Mouse (Mus musculus): Measurements from ENCODE around the gene D17Wsu92e. TPM values are rescaled to one million over a fixed set of nuclear protein-coding genes. Genes with fewer than 3 reads are reported as not detected.
A peak's percentile ranks its signal among the peaks of the same experiment; 100 is the strongest.

The D17Wsu92e gene
- total RNA-seq, 2 experiments from 2014 or later: 219 to 228 TPM

- peak; percentile 95 for TF ChIP-seq CTCF (IDR thresholded peaks at IDR 0.05)
- peak; percentile 78 to 82 for DNase-seq (ENCODE audit: extremely low spot score in 1 of 2, low spot score in 2 of 2)
- H3K27ac ChIP-seq: peak overlapping the region; percentile 61
- intact Hi-C loops (cut with DNase I): loop anchor here (2.0 to 5.0 kb wide), 4 partner anchors 105 to 224 kb away; partner anchors contain the start of genes RPS10-NUDT3 and Rps10
- no peak overlapping the region for H3K4me3 ChIP-seq
These were observed 58.7 kb downstream of the D17Wsu92e start for GRCm38 (mm10) chr17:27761639-27762336.

- no peak for TF ChIP-seq CTCF (IDR thresholded peaks at IDR 0.05)
- DNase-seq (ENCODE audit: extremely low spot score in 1 of 2, low spot score in 2 of 2): no peak
- intact Hi-C loops (cut with DNase I): loop anchor here (5.0 kb wide), 3 partner anchors 123 to 223 kb away; partner anchors contain the start of genes RPS10-NUDT3 and Rps10
- Histone ChIP-seq H3K27ac (peak overlapping the region; percentile 66), H3K4me3 (no peak overlapping the region)
These were observed 60.3 kb downstream of the D17Wsu92e start for GRCm38 (mm10) chr17:27760169-27760568.

- H3K4me3 ChIP-seq: no peak overlapping the region
- no peak for DNase-seq (ENCODE audit: extremely low spot score in 1 of 2, low spot score in 2 of 2)
- peak overlapping the region; percentile 67 for H3K27ac ChIP-seq
- TF ChIP-seq CTCF (IDR thresholded peaks at IDR 0.05): no peak
- intact Hi-C loops (cut with DNase I): no loop called here
These were observed 68.9 kb downstream of the D17Wsu92e start for GRCm38 (mm10) chr17:27751314-27752202.

GRCm38 (mm10) chr17:27750451-27750942 lies 70.0 kb downstream of the D17Wsu92e start:
- H3K4me3 ChIP-seq: no peak overlapping the region
- DNase-seq (ENCODE audit: extremely low spot score in 1 of 2, low spot score in 2 of 2): no peak
- intact Hi-C loops (cut with DNase I): no loop called here
- peak overlapping the region; percentile 67; the same call in 1 of the 2 replicates for H3K27ac ChIP-seq
- no peak for TF ChIP-seq CTCF (IDR thresholded peaks at IDR 0.05)

GRCm38 (mm10) chr17:27748123-27748522 lies 72.3 kb downstream of the D17Wsu92e start:
- intact Hi-C loops (cut with DNase I): no loop called here
- Histone ChIP-seq H3K27ac (no peak overlapping the region), H3K4me3 (no peak overlapping the region)
- DNase-seq (ENCODE audit: extremely low spot score in 1 of 2, low spot score in 2 of 2): no peak
- TF ChIP-seq CTCF (IDR thresholded peaks at IDR 0.05): no peak

GRCm38 (mm10) chr17:27746446-27746845 lies 74.0 kb downstream of the D17Wsu92e start:
- intact Hi-C loops (cut with DNase I): no loop called here
- Histone ChIP-seq H3K4me3 (no peak overlapping the region), H3K27ac (no peak overlapping the region)
- no peak for DNase-seq (ENCODE audit: extremely low spot score in 1 of 2, low spot score in 2 of 2)
- TF ChIP-seq CTCF (IDR thresholded peaks at IDR 0.05): no peak

GRCm38 (mm10) chr17:27740961-27741360 lies 79.5 kb downstream of the D17Wsu92e start:
- intact Hi-C loops (cut with DNase I): no loop called here
- DNase-seq (ENCODE audit: extremely low spot score in 1 of 2, low spot score in 2 of 2): no peak
- H3K27ac ChIP-seq: no peak overlapping the region
- no peak for TF ChIP-seq CTCF (IDR thresholded peaks at IDR 0.05)
- no peak overlapping the region for H3K4me3 ChIP-seq

GRCm38 (mm10) chr17:27734344-27735073 lies 85.9 kb downstream of the D17Wsu92e start:
- intact Hi-C loops (cut with DNase I): no loop called here
- TF ChIP-seq CTCF (IDR thresholded peaks at IDR 0.05): no peak
- Histone ChIP-seq H3K27ac (peak overlapping the region; percentile 24; the same call in 1 of the 2 replicates), H3K4me3 (no peak overlapping the region)
- no peak for DNase-seq (ENCODE audit: extremely low spot score in 1 of 2, low spot score in 2 of 2)

- DNase-seq (ENCODE audit: extremely low spot score in 1 of 2, low spot score in 2 of 2): no peak
- no peak for TF ChIP-seq CTCF (IDR thresholded peaks at IDR 0.05)
- intact Hi-C loops (cut with DNase I): no loop called here
- Histone ChIP-seq H3K27ac (no peak overlapping the region), H3K4me3 (no peak overlapping the region)
These were observed 87.8 kb downstream of the D17Wsu92e start for GRCm38 (mm10) chr17:27732694-27733093.

- intact Hi-C loops (cut with DNase I): no loop called here
- no peak for TF ChIP-seq CTCF (IDR thresholded peaks at IDR 0.05)
These were observed 88.3 kb downstream of the D17Wsu92e start for GRCm38 (mm10) chr17:27732152-27732551.

GRCm38 (mm10) chr17:27728770-27729169 lies 91.7 kb downstream of the D17Wsu92e start, which contains the start of gene Spdef:
Spdef (minus strand) TSS chr17:27728955.
- no peak for TF ChIP-seq CTCF (IDR thresholded peaks at IDR 0.05)
- Histone ChIP-seq H3K27ac (no peak within 1 kb of the TSS), H3K4me3 (no peak within 1 kb of the TSS)
- intact Hi-C loops (cut with DNase I): no loop called here
- DNase-seq (ENCODE audit: extremely low spot score in 1 of 2, low spot score in 2 of 2): no peak

More at GRCm38 (mm10) chr17:27732152-27732551, 88.3 kb downstream of the D17Wsu92e start:
- Histone ChIP-seq H3K4me3 (no peak overlapping the region), H3K27ac (no peak overlapping the region)
- DNase-seq (ENCODE audit: extremely low spot score in 1 of 2, low spot score in 2 of 2): no peak

Data from left cerebral cortex, adult 2 months (tissue).